Mouse (Mus musculus): ENCODE data around the gene Rad23b.
"Not testable (repeated sequence)": the region's sequence is repeated elsewhere in the genome, so short reads cannot be mapped to it uniquely, and the experiment has no call there.

Gene Rad23b

GRCm38 (mm10) chr4:55349452-55350218, at the start of gene Rad23b:
Gene Rad23b, plus strand, starts transcription at chr4:55350043.
- DNase-seq (ENCODE audit: low read depth), result peak; percentile 95

GRCm38 (mm10) chr4:55304121-55304520, 45.7 kb upstream of the Rad23b start:
- no peak for DNase-seq (ENCODE audit: low read depth)

GRCm38 (mm10) chr4:55306636-55307035, 43.2 kb upstream of the Rad23b start:
- no peak for DNase-seq (ENCODE audit: low read depth)

GRCm38 (mm10) chr4:55316726-55317125, 33.1 kb upstream of the Rad23b start:
- DNase-seq (ENCODE audit: low read depth), result no peak

DNA sequence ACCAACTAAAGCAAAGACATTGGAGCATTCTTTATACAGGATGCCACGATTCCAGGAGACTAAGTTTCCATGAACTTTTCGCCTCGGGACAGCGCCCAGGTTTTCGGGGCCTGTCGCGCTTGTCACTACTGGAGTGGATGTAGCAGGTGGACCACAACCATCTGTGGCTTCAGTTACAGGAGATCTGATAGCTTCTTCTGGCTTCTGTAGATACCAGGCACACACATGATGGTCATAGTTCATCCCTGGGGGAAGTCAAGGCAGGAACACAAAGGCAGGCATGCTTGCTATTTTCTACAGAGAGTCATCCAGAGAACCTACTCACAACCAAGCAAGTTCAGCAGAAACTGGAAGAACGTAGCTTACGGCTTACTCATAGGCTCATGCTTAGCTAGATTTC, 31.5 kb upstream of the Rad23b start:
- not testable (repeated sequence) for DNase-seq (ENCODE audit: low read depth)

GRCm38 (mm10) chr4:55325786-55326518, 23.9 kb upstream of the Rad23b start:
- no peak for DNase-seq (ENCODE audit: low read depth)

DNA sequence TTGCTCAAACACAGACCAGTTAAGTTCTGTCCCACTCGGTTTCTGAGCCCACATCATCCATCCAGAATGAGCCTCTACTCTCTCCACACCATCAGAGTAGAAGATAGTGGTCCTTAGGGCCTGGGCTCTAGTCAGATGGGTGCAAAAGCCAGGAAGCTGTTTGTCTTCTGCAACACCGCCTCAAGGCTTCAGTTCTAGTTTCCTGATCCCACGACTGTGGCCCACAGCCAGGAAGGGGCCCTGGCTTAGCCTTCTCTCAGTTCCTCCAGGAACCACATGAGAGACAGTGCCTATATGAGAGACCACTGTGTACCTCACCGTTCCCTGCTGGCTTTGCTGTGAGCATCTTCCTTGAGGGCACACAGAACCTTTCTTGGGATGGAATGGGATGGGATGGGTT, 22.3 kb upstream of the Rad23b start:
- DNase-seq (ENCODE audit: low read depth), result no peak

DNA sequence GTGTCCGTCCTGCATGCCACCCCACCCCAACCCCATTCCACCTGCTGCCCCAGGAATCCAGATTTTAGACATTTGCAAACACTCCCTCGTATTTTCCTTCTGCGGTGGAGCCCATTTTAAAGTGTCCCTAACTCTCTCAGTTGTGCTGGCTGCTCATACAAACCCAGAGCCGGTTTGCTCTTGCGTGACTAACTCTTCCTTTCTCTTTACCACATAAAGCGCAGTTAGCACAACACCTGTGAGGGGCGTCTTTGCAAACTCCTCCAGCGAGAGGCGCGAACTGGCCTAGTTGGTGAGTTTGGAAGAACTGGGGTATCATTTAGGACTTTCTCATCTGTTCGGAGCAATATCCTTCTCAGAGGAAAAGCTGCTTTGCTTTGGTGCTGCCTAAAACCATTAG, 21.4 kb upstream of the Rad23b start:
- no peak for DNase-seq (ENCODE audit: low read depth)

DNA sequence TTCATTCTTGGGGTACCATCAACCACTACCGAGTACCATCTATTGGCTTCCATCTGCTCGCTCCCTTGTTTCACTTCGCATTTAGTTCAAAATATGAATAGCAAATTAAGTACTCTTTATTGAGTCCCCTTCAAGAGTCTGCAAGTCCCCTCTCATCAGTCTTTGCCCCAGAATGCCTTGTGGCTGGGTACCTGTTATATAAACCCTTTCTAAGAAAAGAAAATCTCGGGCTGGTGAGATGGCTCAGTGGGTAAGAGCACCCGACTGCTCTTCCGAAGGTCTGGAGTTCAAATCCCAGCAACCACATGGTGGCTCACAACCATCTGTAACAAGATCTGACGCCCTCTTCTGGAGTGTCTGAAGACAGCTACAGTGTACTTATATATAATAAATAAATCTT, 20.9 kb upstream of the Rad23b start:
- DNase-seq (ENCODE audit: low read depth), result not testable (repeated sequence)

DNA sequence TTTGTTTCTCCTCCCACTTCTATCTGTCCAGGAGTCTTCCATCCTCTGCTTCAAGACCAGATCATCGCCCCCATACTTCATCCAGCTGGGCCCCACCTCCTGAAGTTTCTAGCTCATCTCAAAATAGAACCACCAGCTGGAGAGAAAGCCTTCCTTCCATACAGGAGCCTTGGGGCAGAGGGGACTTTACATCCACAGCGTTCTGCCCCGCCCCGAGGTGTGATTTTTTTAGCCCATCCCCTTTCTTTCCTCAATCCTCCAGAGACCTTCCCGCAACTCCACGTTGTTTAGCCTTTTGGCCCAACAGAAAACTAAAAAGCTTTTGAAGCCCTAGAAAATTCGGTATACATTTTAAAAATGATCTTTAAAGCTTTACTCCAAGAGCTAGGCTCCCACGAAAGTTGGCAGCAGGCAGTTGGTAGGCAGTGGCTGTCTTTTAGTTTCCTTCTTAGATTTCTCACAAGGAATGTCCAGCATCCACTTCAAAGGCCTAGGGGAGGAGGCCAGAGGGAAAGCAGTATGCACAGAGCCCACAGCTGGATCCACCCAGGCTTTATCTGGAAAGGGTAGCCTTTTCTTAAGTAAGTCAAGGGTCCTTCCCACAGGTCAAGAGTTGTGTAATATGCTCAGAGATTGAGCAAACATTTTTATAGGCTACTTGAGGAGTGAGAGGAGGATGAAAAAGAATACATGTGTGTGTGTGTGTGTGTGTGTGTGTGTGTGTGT, 20.1 kb upstream of the Rad23b start:
- no peak for DNase-seq (ENCODE audit: low read depth)

DNA sequence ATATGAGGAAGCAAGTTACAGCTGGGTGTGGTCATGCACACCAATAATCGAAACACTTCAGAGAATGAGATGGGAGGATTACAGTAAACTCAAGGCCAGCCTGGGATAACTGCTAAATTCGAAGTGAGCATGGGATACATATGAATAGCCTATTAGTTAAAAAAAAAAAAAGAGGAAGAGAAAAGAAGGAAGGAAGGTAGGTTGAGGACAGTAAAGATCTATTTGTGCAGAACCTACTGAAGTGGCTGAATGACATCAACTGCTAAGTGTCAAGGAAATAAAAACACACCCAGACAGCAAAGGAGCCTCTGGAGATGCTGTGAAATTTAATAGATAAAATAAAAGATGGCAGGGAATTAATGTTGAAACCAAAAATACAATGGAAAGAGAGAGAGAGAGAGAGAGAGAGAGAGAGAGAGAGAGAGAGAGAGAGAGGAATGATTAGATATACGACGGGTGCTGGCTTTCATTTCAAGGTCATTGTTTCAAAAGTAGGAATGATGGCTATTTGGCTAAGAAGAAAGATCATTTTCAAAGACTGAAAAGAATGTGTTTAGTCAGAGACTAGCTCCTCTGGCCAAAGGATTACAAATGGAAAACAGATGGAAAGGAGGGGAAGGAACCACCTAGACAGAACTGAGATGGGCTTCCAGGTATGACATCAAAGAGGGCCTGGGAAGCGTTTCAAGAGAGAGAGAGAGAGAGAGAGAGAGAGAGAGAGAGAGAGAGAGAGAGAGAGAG, 14.6 kb upstream of the Rad23b start:
- no peak for DNase-seq (ENCODE audit: low read depth)

DNA sequence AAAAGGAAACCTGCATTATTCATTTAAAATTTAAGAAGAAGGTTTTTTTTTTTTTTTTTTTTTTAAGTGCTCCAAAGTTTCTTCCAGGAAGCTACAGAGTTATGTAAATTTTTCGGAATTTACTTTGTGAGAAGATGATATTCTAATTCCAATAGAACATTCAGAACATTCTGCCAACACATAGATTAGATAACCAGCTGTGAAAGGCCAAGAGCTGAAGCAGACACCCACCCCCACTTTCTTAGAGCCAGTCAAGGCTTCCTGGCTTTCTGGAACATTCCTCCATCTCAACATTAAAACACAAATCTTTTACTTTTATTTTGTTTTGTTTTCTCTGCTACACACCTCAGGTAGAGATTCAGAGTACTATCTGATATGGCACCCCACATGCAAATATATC, 10.9 kb upstream of the Rad23b start:
- no peak for DNase-seq (ENCODE audit: low read depth)

- DNase-seq (ENCODE audit: low read depth), result no peak
Observed at GRCm38 (mm10) chr4:55339388-55339787, 10.5 kb upstream of the Rad23b start.

- no peak for DNase-seq (ENCODE audit: low read depth)
Observed at GRCm38 (mm10) chr4:55341797-55342196, 8.0 kb upstream of the Rad23b start.

DNA sequence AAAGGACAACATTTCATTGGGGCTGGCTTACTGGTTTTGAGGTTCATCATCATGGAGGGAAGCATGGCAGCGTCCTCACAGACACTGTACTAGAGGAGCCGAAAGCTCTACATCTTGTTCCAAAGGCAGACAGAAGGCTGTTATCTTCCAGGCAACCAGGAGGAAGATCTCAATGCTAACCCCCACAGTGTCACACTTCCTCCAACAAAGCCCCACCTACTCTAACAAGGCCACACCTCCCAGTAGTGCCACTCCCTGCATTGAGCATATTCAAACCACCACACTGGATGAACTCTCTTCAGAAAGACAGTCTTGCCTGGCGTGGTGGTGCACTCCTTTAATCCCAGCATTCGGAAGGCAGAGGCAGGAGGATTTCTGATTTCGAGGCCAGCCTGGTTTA, 7.2 kb upstream of the Rad23b start:
- DNase-seq (ENCODE audit: low read depth), result no peak

DNA sequence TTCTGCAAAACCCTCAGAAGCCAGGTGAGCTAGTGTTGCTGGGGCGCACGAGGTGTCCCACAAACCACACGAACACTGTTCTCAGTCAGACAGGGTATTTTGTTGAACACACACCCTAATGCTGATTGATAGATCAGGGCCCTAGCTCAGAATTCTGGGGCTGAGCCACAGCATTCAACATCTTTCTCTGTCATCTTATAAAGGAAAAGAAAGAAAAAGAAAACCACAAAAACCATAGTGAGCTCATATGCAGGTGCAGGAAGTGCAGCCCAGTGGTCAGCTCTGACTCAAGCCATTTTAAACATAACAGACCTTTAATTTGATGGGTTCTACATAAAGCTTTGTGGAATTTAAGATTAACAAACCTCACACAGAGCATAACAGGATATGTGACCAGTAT, 6.6 kb upstream of the Rad23b start:
- DNase-seq (ENCODE audit: low read depth), result no peak

GRCm38 (mm10) chr4:55348759-55349451, 938 bp upstream of the Rad23b start:
- no peak for DNase-seq (ENCODE audit: low read depth)

DNA sequence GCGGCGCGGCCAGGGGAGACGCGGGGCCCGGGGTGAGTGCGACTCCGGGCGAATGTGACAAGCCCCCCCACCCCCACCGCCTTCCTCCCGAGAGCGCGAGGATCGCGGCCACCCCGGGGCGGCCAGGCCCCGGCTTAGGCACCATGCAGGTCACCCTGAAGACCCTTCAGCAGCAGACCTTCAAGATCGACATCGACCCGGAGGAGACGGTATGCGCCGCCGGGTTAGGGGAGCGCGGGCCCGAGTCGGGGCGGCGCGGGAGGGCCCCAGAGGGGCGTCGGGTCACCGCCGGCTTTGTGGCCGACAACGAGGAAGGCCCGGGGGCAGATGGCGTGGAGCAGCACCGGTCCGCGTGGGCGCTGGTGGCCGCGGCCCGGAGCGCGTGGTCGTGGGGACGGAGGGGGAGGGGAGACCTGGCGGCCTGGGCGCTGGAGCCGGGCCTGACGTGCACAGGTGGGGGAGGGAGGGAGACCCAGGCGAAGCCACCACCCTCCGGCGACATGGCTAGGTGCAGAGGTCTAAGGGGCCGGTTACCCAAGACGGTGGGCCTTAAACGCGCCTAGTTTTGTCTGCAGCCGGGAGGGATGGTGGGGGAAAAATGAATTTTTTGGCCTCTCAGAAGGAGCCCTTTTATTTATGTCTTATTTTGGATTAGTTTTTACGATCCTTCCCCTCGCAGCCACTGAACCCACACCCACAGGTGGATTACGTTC, 532 bp downstream of the Rad23b start:
- DNase-seq (ENCODE audit: low read depth), result no peak

DNA sequence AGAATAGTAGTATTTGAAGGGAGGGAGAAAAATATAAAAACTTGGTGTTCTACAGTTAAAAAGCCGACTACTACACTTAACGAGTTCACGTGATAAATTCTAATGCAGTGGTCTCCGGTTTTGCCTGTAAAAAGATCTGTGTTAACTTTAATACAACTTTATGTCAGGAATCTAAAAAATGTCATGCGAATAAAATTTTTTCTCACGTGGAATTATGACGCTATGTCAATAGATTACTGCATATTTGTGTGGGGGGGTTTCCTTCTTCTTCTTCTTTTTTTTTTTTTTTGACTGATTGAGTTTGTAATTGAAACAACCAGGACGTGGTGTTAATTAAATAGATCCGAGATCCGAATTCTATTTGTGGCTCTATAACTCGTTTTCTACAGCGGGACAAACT, 1.2 kb downstream of the Rad23b start:
- DNase-seq (ENCODE audit: low read depth), result no peak

GRCm38 (mm10) chr4:55351860-55352259, 2.0 kb downstream of the Rad23b start:
- DNase-seq (ENCODE audit: low read depth), result no peak

- no peak for DNase-seq (ENCODE audit: low read depth)
Observed at GRCm38 (mm10) chr4:55354038-55354437, 4.2 kb downstream of the Rad23b start.

Measured in c-Kit-positive CD71-negative TER-119-negative erythroid progenitor cells, embryonic 14.5 days (primary cell).